Mouse (Mus musculus): ENCODE results near the gene Notch3.

DNA sequence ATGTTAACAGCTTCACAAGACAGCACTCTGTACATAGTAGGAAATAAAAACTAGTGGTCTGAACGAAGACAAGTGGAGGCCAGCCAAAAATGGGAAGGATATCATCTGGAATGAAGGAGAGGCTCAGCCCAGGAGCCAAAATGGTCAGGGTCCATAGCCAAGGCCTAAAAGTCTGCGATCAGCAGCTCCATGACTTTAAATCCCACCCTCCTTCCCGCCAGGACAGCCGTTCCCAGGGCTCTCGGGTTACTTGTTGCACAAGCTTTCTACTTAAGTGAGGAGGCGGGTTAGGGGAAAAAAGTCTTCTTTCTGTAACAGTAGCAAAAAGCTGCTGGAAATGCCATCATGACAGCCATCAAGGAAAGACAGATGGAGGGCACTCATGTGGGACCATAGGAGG lies 42.5 kb upstream of the Notch3 start:
- no peak for TF ChIP-seq GATA1 (IDR thresholded peaks at IDR 0.05; ENCODE audit: borderline replicate concordance, low read length)
- TF ChIP-seq TAL1 (conservative IDR thresholded peaks at IDR 0.05; ENCODE audit: low read depth, low read length), result no peak
- TF ChIP-seq CTCF (IDR thresholded peaks at IDR 0.05; ENCODE audit: low read depth, low read length), result no peak
- TF ChIP-seq POLR2AphosphoS5 (IDR thresholded peaks at IDR 0.05; ENCODE audit: insufficient replicate concordance, low read depth, low read length), result no peak
- TF ChIP-seq GATA2 (IDR thresholded peaks at IDR 0.05; ENCODE audit: borderline replicate concordance, low read depth, low read length), result no peak

Measured in G1E (cell line).